Mouse (Mus musculus): ENCODE results near the gene Magt1.
"Not testable (repeated sequence)": the region's sequence is repeated elsewhere in the genome, so short reads cannot be mapped to it uniquely, and the experiment has no call there.

Magt1 gene

DNA sequence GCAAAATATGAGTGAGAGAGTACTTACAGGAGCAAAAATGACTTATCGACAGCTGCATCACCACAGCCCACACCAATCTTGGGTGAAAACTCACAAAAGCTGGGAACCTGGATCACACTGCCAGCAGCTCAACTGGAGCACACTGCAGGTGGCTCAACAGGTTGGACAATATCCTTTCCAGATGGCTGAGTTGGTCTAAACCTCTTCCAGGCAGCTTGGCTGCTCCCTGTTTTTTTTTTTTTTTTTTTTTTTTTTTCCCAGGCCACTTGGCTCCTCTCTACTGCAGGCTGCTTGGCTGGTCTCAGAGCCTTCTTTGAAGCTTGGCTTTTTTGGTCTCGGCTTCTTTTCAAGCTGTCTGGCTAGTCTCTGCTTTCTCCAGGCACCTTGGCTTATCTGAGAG lies 57.7 kb downstream of the Magt1 start:
- CTCF ChIA-PET: no interaction called here

DNA sequence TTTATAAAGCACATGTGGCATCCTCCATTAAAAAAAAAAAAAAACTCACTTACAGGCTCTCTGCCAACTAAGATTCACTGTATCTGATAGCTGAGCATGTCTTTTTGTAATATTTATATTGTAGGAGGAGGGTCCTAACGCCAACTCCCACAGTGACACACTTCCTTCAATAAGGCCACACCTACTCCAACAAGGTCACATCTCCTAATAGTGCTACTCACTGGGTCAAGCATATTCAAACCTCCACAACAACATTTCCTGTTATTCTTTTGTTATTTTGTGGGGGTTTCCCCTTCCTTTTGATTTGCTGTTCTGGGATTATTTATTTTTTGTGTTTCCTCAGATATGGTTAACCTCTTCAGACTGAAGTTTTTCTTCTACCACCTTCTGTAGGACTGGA lies 65.3 kb downstream of the Magt1 start:
- CTCF ChIA-PET: interaction anchor here (0.5 kb wide), 1 partner anchor 49 kb away, joined by 3 read pairs; no protein-coding TSS in a partner anchor

- CTCF ChIA-PET: no interaction called here
Measured at GRCm38 (mm10) chrX:105939245-105939644, 72.5 kb downstream of the Magt1 start.

- CTCF ChIA-PET: no interaction called here
Measured at GRCm38 (mm10) chrX:105937736-105938135, 74.0 kb downstream of the Magt1 start.

- CTCF ChIA-PET: no interaction called here
Measured at GRCm38 (mm10) chrX:105934341-105934740, 77.4 kb downstream of the Magt1 start.

- CTCF ChIA-PET: no interaction called here
Measured at GRCm38 (mm10) chrX:105929478-105930038, 82.1 kb downstream of the Magt1 start.

DNA sequence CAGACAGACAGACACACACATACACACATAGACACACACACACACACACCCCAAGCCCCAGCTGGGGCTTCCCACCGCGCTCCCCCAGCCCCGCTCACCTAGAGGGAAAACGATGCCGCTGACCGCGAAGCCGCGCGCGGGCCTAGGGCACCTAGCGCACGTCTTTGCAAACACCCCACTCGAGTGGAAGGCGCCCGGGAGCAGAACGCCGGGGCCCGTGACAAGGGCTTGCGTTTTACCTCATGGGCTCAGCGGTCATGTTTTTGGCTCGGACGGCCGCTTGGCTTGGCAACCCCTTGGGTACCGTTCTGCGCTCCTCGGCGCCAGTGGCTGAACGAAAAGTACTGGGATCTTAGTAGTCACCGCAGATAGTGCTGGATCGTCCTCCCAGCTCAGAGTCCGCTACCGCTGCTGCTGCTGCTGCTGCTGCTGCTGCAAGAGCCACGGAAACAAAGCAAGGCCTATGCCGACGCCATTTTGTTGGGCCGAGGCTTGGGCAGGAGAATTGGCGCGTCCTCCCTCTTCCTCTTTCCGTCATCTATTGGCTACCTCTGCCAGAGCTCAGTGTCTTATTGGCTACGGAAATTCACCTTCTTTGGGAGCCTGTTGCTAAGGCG lies 82.7 kb downstream of the Magt1 start, which contains the start of gene Atrx:
Gene Atrx, minus strand, starts transcription at position 543 of the 617 bp plus-strand sequence.
- CTCF ChIA-PET: no interaction called here

DNA sequence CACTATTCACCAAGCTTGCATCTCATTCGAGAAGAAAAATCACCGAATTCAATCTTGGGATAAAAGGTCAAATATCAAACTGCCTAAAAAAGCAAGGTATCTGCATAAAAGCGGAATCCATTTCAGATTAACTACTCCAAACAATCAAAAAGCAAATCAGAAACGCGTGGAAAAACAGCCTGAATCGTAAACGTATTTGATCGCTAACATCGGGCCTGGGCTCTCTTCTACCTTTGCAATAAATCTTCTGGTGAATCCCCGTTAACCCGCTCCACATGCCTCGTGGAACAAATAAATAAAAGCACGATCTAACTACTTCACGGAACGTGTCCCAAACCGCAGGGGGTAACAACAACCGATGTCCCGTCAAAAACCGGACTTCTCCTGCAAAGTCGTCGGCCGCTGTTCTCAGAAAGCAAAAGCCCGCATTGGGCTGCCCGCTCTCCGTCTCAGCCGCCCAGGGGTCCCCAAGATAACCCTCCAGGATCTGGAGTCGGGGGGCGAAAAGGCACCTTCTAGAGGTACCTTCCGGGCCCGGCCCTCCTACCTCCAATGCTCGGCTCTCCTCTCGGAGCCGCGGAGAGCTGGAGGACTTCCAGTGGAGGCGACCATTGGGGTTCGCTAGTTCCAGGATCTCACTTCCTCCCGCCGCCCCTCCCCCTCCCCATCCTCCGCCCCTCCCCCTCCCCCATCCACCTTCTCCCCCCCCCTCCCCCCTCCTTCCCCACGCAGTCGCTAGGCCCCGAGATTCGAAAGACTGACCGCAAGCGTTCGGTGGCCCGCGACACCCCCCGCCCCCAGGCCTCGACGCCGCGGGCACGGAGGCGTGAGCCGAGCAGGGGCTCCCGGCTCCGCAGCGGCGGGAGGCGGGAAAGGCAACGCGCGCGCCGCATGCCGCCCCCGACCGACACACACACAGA lies 83.5 kb downstream of the Magt1 start:
- CTCF ChIA-PET: interaction anchor here (0.6 kb wide), 1 partner anchor 252 kb away, joined by 4 read pairs; no protein-coding TSS in a partner anchor

GRCm38 (mm10) chrX:105926121-105926735 lies 85.5 kb downstream of the Magt1 start:
- CTCF ChIA-PET: interaction anchor here (0.6 kb wide), 1 partner anchor 237 kb away, joined by 19 read pairs; no protein-coding TSS in a partner anchor

DNA sequence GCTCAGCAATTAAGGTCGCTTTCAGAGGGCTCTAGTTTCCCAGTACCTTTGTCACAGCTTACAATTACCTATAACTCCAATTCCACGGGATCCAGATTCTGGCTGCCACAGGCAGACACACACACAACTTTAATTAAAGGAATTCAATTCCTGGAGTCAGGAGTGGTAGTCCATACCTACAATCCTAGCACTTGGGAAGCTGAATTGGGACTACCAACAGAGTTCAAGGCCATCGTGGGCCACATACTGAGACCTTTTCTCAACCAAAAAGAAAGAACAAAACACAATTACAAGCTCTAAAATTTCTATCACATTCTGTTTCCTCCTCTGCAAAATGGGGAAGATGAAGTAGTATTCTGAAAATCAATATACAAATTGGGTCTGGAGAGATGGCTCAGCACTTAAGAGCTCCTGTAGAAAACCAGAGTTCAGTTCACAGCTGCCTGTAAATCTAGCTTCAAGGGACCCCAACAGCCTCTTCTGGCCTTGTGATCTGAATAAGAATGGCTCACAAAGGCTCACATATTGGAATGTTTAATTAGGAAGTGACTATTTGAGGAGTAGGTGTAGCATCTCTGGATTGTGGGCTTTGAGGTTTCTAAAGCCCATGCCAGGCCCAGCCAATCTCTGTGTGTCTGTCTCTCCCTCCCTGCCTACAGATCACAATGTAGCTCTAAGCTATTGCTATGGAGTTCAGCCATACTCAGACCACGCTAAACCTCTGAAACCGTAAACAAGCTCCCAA lies 87.2 kb downstream of the Magt1 start:
- CTCF ChIA-PET: no interaction called here

GRCm38 (mm10) chrX:105923896-105924295 lies 87.8 kb downstream of the Magt1 start:
- CTCF ChIA-PET: no interaction called here

GRCm38 (mm10) chrX:105922986-105923385 lies 88.7 kb downstream of the Magt1 start:
- CTCF ChIA-PET: not testable (repeated sequence)

GRCm38 (mm10) chrX:105921421-105921820 lies 90.3 kb downstream of the Magt1 start:
- CTCF ChIA-PET: interaction anchor here (0.7 kb wide), 1 partner anchor 23 kb away, joined by 7 read pairs; no protein-coding TSS in a partner anchor

All from spleen, embryonic (tissue).